8 mouse cellular contexts compared by ENCODE assay signal in the genomic region with DNA sequence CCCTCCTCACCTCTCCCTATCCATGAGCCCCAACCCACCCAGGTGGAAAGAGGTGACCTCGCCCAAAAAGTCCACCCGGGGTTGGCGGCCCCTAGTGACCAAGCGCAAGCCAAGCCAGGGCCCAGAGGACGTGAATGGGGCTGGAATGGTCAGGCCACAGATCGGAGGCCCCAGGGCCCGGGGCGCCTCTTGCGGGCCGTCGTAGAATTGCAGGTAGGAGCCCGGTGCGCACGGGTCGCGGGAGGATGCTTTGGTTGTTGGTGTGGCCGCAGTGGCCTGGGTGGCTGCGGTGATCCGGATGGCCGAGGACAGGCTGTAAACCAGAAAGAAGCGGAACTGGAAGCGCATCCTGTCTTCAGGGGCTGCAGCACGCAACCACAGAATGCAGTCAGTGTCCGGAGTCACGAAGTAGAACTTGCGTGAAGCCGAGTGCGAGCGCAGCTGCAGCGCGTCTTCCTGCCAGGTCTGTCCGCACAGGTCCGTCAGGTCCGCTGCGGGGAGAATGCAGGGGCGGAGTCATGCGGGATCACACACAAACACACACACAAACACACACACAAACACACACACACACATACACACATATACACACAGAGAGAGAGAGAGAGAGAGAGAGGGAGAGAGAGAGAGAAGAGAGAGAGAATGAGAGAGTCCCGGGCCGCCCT. TPM values are rescaled to one million over a fixed set of nuclear protein-coding genes. Genes with fewer than 3 reads are reported as not detected.
DNase-seq lines count a peak whose midpoint lies in the region; ATAC-seq and TF ChIP-seq lines count a peak whose summit lies in the region.

No protein-coding gene starts in this region.

- DNase-seq in cerebellum, adult 11 months: peak; percentile 77
- peak; percentile 87 for DNase-seq in forebrain, embryonic 11.5 days (ENCODE audit: low spot score)
- peak; percentile 41 for DNase-seq in heart, postnatal 0 days (ENCODE audit: low spot score)
- DNase-seq in kidney, postnatal 14 days: peak; percentile 71
- DNase-seq in thymus, postnatal 25 days: peak; percentile 43

- peak overlapping the region; percentile 77 for H3K4me3 ChIP-seq in E14TG2a.4 (replicated peaks; ENCODE audit: low read length)
- peak overlapping the region; percentile 27 for H3K4me3 ChIP-seq in forebrain, embryonic 11.5 days (ENCODE audit: low read depth, low read length)
- H3K4me3 ChIP-seq in heart, postnatal 0 days (ENCODE audit: low read depth, low read length): peak overlapping the region; percentile 30
- H3K4me3 ChIP-seq in lung, embryonic 15.5 days: peak overlapping the region; percentile 32
- H3K4me3 ChIP-seq in neural tube, embryonic 15.5 days (replicated peaks): peak overlapping the region; percentile 38

- TF ChIP-seq EP300 in heart, postnatal 0 days (IDR thresholded peaks at IDR 0.05; ENCODE audit: low read depth): no peak

- H3K27ac ChIP-seq in forebrain, embryonic 11.5 days (ENCODE audit: low read depth, low read length): no peak overlapping the region
- H3K27ac ChIP-seq in heart, postnatal 0 days (ENCODE audit: low read depth): no peak overlapping the region
- no peak overlapping the region for H3K27ac ChIP-seq in lung, embryonic 15.5 days
- H3K27ac ChIP-seq in neural tube, embryonic 15.5 days (replicated peaks): no peak overlapping the region

- peak overlapping the region; percentile 64 for H3K4me2 ChIP-seq in forebrain, embryonic 11.5 days (ENCODE audit: low read depth, low read length, severe bottlenecking)
- peak overlapping the region; percentile 55 for H3K4me2 ChIP-seq in heart, postnatal 0 days (ENCODE audit: low read depth, low read length)
- peak overlapping the region; percentile 65 for H3K4me2 ChIP-seq in lung, embryonic 15.5 days
- H3K4me2 ChIP-seq in neural tube, embryonic 15.5 days: peak overlapping the region; percentile 70

- H3K27me3 ChIP-seq in E14TG2a.4 (ENCODE audit: insufficient read depth, low read length): peaks cover 22% of the 10 kb centered on the region
- H3K27me3 ChIP-seq in forebrain, embryonic 11.5 days (ENCODE audit: control insufficient read depth, insufficient read depth, low read length): no peaks in the 10 kb centered on the region; the same call in 1 of the 2 replicates
- peaks cover 18% of the 10 kb centered on the region for H3K27me3 ChIP-seq in heart, postnatal 0 days (ENCODE audit: control insufficient read depth, insufficient read depth, low read length)
- peaks cover 18% of the 10 kb centered on the region for H3K27me3 ChIP-seq in lung, embryonic 15.5 days
- peaks cover 20% of the 10 kb centered on the region for H3K27me3 ChIP-seq in neural tube, embryonic 15.5 days (replicated peaks)

- 4% methylated on average over 39 of the region's 39 CpGs for WGBS in forebrain, embryonic 11.5 days
- WGBS in heart, postnatal 0 days: 5% methylated on average over 39 of the region's 39 CpGs
- WGBS in lung, embryonic 15.5 days: 3% methylated on average over 39 of the region's 39 CpGs
- 3% methylated on average over 39 of the region's 39 CpGs for WGBS in neural tube, embryonic 15.5 days

- H3K9ac ChIP-seq in forebrain, embryonic 11.5 days (ENCODE audit: low read length): peak overlapping the region; percentile 29; the same call in 1 of the 2 replicates
- H3K9ac ChIP-seq in heart, postnatal 0 days (replicated peaks; ENCODE audit: low read depth, low read length): no peak overlapping the region
- no peak overlapping the region for H3K9ac ChIP-seq in lung, embryonic 15.5 days
- peak overlapping the region; percentile 42; the same call in 1 of the 2 replicates for H3K9ac ChIP-seq in neural tube, embryonic 15.5 days (replicated peaks)

- TF ChIP-seq CTCF in E14TG2a.4 (conservative IDR thresholded peaks at IDR 0.05; ENCODE audit: low read length): peak; percentile 82
- peak; percentile 43 for TF ChIP-seq CTCF in heart, postnatal 0 days (IDR thresholded peaks at IDR 0.05; ENCODE audit: low read depth)

- ATAC-seq in forebrain, embryonic 11.5 days (replicated peaks; ENCODE audit: low FRiP score): peak; percentile 46; the same call in 1 of the 2 replicates
- ATAC-seq in heart, postnatal 0 days (ENCODE audit: insufficient read depth, low read depth): peak; percentile 72
- peak; percentile 29; the same call in 1 of the 2 replicates for ATAC-seq in lung, embryonic 15.5 days (ENCODE audit: borderline replicate concordance, extremely low read depth, low FRiP score, low TSS enrichment)
- ATAC-seq in neural tube, embryonic 15.5 days (ENCODE audit: low FRiP score): no peak

- no peaks in the 10 kb centered on the region for H3K9me3 ChIP-seq in E14TG2a.4 (ENCODE audit: low read length)
- no peaks in the 10 kb centered on the region for H3K9me3 ChIP-seq in forebrain, embryonic 11.5 days (ENCODE audit: control insufficient read depth, low read length)
- no peaks in the 10 kb centered on the region for H3K9me3 ChIP-seq in heart, postnatal 0 days (replicated peaks; ENCODE audit: control insufficient read depth, low read length)
- no peaks in the 10 kb centered on the region for H3K9me3 ChIP-seq in lung, embryonic 15.5 days
- no peaks in the 10 kb centered on the region for H3K9me3 ChIP-seq in neural tube, embryonic 15.5 days (replicated peaks)

- peaks cover 22% of the 10 kb centered on the region for H3K4me1 ChIP-seq in E14TG2a.4 (replicated peaks; ENCODE audit: low read depth, low read length)
- no peaks in the 10 kb centered on the region for H3K4me1 ChIP-seq in forebrain, embryonic 11.5 days (replicated peaks; ENCODE audit: control insufficient read depth, insufficient read depth, low read length)
- peaks cover 4% of the 10 kb centered on the region; the same call in 1 of the 2 replicates for H3K4me1 ChIP-seq in heart, postnatal 0 days (ENCODE audit: control insufficient read depth, insufficient read depth)
- H3K4me1 ChIP-seq in lung, embryonic 15.5 days: 0 out of 2 replicates have a peak, but pooled peaks cover 5% of the 10 kb centered on the region
- H3K4me1 ChIP-seq in neural tube, embryonic 15.5 days: peaks cover 7% of the 10 kb centered on the region

- peaks cover 3% of the 10 kb centered on the region; the same call in 1 of the 2 replicates for H3K36me3 ChIP-seq in E14TG2a.4 (ENCODE audit: insufficient read depth, low read length)
- no peaks in the 10 kb centered on the region for H3K36me3 ChIP-seq in forebrain, embryonic 11.5 days (ENCODE audit: control insufficient read depth, insufficient read depth, low read length)
- H3K36me3 ChIP-seq in heart, postnatal 0 days (replicated peaks; ENCODE audit: control insufficient read depth, insufficient read depth, low read length): peaks cover 2% of the 10 kb centered on the region
- no peaks in the 10 kb centered on the region for H3K36me3 ChIP-seq in lung, embryonic 15.5 days
- no peaks in the 10 kb centered on the region for H3K36me3 ChIP-seq in neural tube, embryonic 15.5 days

RNA-seq across cellular contexts. Expression of gene Ldlrad2, which starts 3.9 kb away (rescaled TPM):
- not detected in 2 replicates for polyA plus RNA-seq in forebrain, embryonic 11.5 days (2014; fragmentation: Nextera tagmentation; extraction: Ambion mirVana)
- not detected in 2 replicates for total RNA-seq in heart, postnatal 0 days (2014; rRNA removed; ENCODE audit: low replicate concordance)
- polyA plus RNA-seq in heart, postnatal 0 days (2015; fragmentation: Nextera tagmentation; extraction: Ambion mirVana): 0.63 TPM in 1 of 2 replicates, not detected in the other
- 0.41 TPM in 1 of 2 replicates, not detected in the other for polyA plus RNA-seq in lung, embryonic 15.5 days (2015; fragmentation: Nextera tagmentation; extraction: Ambion mirVana)
- not detected in 2 replicates for polyA plus RNA-seq in neural tube, embryonic 15.5 days (2015; fragmentation: Nextera tagmentation; extraction: Ambion mirVana)

RNA-seq across cellular contexts. Expression of gene Usp48, which starts 15.2 kb away (rescaled TPM):
- 86.4 TPM in 2 replicates for polyA plus RNA-seq in forebrain, embryonic 11.5 days (2014; fragmentation: Nextera tagmentation; extraction: Ambion mirVana)
- 36.7 and 42.9 TPM in 2 replicates for total RNA-seq in heart, postnatal 0 days (2014; rRNA removed; ENCODE audit: low replicate concordance)
- polyA plus RNA-seq in heart, postnatal 0 days (2015; fragmentation: Nextera tagmentation; extraction: Ambion mirVana): 16.3 and 16.4 TPM in 2 replicates
- polyA plus RNA-seq in lung, embryonic 15.5 days (2015; fragmentation: Nextera tagmentation; extraction: Ambion mirVana): 65.8 and 66.6 TPM in 2 replicates
- 59.3 and 61.6 TPM in 2 replicates for polyA plus RNA-seq in neural tube, embryonic 15.5 days (2015; fragmentation: Nextera tagmentation; extraction: Ambion mirVana)

Comparison
In these comparisons a context has a peak if more than half of its experiments do, and no peak if none do; other contexts are left out.
1. H3K4me3 ChIP-seq: peak in every context shown above with its lines; median percentile 77 in E14TG2a.4; 38 in neural tube, embryonic 15.5 days; 32 in lung, embryonic 15.5 days; 30 in heart, postnatal 0 days; 27 in forebrain, embryonic 11.5 days.
2. H3K9ac ChIP-seq: peak in forebrain, embryonic 11.5 days (single experiment) and neural tube, embryonic 15.5 days (single experiment); none in heart, postnatal 0 days (single experiment) and lung, embryonic 15.5 days (single experiment).
3. Peak in every context shown above with its lines, with median percentiles within 50 percentile points of each other: DNase-seq and H3K4me2 ChIP-seq.